Mouse (Mus musculus) heart, postnatal 0 days (tissue): ENCODE results near the gene Zdhhc12. TPM values are rescaled to one million over a fixed set of nuclear protein-coding genes. Genes with fewer than 3 reads are reported as not detected.
A peak's percentile ranks its signal among the peaks of the same experiment; 100 is the strongest.

ENCODE experiments used
- ATAC-seq: fragments of 200-750 bp; cut with Nextera tagmentation; 2 replicates; pipeline ENCODE4 v1.8.0; 2017; ENCODE audit warnings: low read depth, moderate number of reproducible peaks, moderate library complexity; ENCODE audit not compliant: insufficient read depth
- DNase-seq: peaks from one replicate; pipeline ENCODE4 v3.0.0-alpha.2; 2016; ENCODE audit warnings: low spot score
- H3K27ac ChIP-seq: fragments of 300-500 bp; sonication (generic); 2 replicates; pipeline ENCODE4 v1.5.1; 2014; ENCODE audit warnings: low read depth, mild to moderate bottlenecking
- H3K27me3 ChIP-seq: fragments of 300-500 bp; sonication (generic); 2 replicates; pipeline ENCODE4 v1.6.1; 2014; ENCODE audit warnings: low read length, mixed read lengths; ENCODE audit not compliant: control insufficient read depth, insufficient read depth
- H3K36me3 ChIP-seq: fragments of 300-500 bp; sonication (generic); replicated peaks from 2 replicates; pipeline ENCODE4 v1.6.1; 2014; ENCODE audit warnings: low read length, mixed read lengths; ENCODE audit not compliant: control insufficient read depth, insufficient read depth
- H3K4me1 ChIP-seq: fragments of 300-500 bp; sonication (generic); 2 replicates; pipeline ENCODE4 v1.6.1; 2014; ENCODE audit warnings: antibody characterized with exemption; ENCODE audit not compliant: control insufficient read depth, insufficient read depth
- H3K4me2 ChIP-seq: fragments of 300-500 bp; sonication (generic); 2 replicates; pipeline ENCODE4 v1.6.1; 2014; ENCODE audit warnings: low read depth, mild to moderate bottlenecking, low read length, moderate library complexity
- H3K4me3 ChIP-seq: fragments of 300-500 bp; sonication (generic); 2 replicates; pipeline ENCODE4 v1.5.1; 2014; ENCODE audit warnings: low read depth, low read length
- H3K9ac ChIP-seq: fragments of 300-500 bp; sonication (generic); replicated peaks from 2 replicates; pipeline ENCODE4 v1.6.1; 2014; ENCODE audit warnings: low read depth, low read length, mixed read lengths
- H3K9me3 ChIP-seq: fragments of 300-500 bp; sonication (generic); replicated peaks from 2 replicates; pipeline ENCODE4 v1.6.1; 2016; ENCODE audit warnings: low read length; ENCODE audit not compliant: control insufficient read depth
- CTCF ChIP-seq: IDR thresholded peaks from 2 replicates; pipeline ENCODE4 v1.5.1; 2016; ENCODE audit warnings: antibody characterized with exemption, control low read depth, low read depth
- EP300 ChIP-seq: IDR thresholded peaks from 2 replicates; pipeline ENCODE4 v1.6.1; 2016; ENCODE audit warnings: antibody characterized with exemption, low read depth
- WGBS: fragments of 180-500 bp; shearing (Covaris S2); extraction: QIAGEN DNeasy Blood & Tissue Kit; methylation state at CpG from one replicate; pipeline ENCODE4 v1.1.7; 2014; 5-methylcytosine and 5-hydroxymethylcytosine counted together
- polyA plus RNA-seq: library from polyadenylated mRNA; unstranded; fragments of >200 nt; fragmentation: Nextera tagmentation; extraction: Ambion mirVana; gene quantifications from 2 replicates; pipeline ENCODE4 v1.2.1, GENCODE M21; 2015
- total RNA-seq: library from RNA; depleted of rRNA; stranded (reverse); fragments of >200 nt; gene quantifications from 2 replicates; pipeline ENCODE4 v1.2.3, GENCODE M21; 2014; ENCODE audit warnings: low replicate concordance; rRNA removed

The Zdhhc12 gene
- total and polyA plus RNA-seq, 2 experiments from 2014 or later = 15.5 to 19.9 TPM

- 0 out of 2 replicates have a peak, but pooled peaks cover 5% of the 10 kb centered on the region for H3K4me1 ChIP-seq
- DNase-seq = peak; percentile 94
- peak within 1 kb of the TSS; percentile 93 for H3K27ac ChIP-seq
- no peaks in the 10 kb centered on the region for H3K27me3 ChIP-seq
- WGBS = under 1% methylated on average over 54 of the region's 54 CpGs
- peak within 1 kb of the TSS; percentile 52 for H3K4me3 ChIP-seq
- peak within 1 kb of the TSS; percentile 68 for H3K4me2 ChIP-seq
- H3K36me3 ChIP-seq = no peaks in the 10 kb centered on the region
- H3K9me3 ChIP-seq = no peaks in the 10 kb centered on the region
- peak; percentile 98 for ATAC-seq
- H3K9ac ChIP-seq = peak within 1 kb of the TSS; percentile 69
- TF ChIP-seq EP300 = no peak
- TF ChIP-seq CTCF = no peak
Observed at GRCm38 (mm10) chr2:30048699-30049388, 44.6 kb downstream of the Zdhhc12 start, which contains the start of gene Wdr34. Gene Wdr34 (minus strand): TSS chr2:30048881.

GRCm38 (mm10) chr2:30048101-30048501 lies 45.3 kb downstream of the Zdhhc12 start:
- TF ChIP-seq CTCF (no peak), EP300 (no peak)
- H3K36me3 ChIP-seq = no peaks in the 10 kb centered on the region
- no peaks in the 10 kb centered on the region for H3K27me3 ChIP-seq
- no peaks in the 10 kb centered on the region for H3K9me3 ChIP-seq
- ATAC-seq (no peak), DNase-seq (no peak)
- peak overlapping the region; percentile 69; the same call in 1 of the 2 replicates for H3K9ac ChIP-seq
- H3K4me2 ChIP-seq = peak overlapping the region; percentile 68
- 62% methylated on average over 11 of the region's 11 CpGs for WGBS
- no peak overlapping the region for H3K27ac ChIP-seq
- peak overlapping the region; percentile 52 for H3K4me3 ChIP-seq
- 0 out of 2 replicates have a peak, but pooled peaks cover 5% of the 10 kb centered on the region for H3K4me1 ChIP-seq

GRCm38 (mm10) chr2:30047127-30047526 lies 46.3 kb downstream of the Zdhhc12 start:
- Histone ChIP-seq H3K4me1 (0 out of 2 replicates have a peak, but pooled peaks cover 5% of the 10 kb centered on the region), H3K4me2 (no peak overlapping the region), H3K9ac (no peak overlapping the region), H3K27ac (no peak overlapping the region), H3K27me3 (no peaks in the 10 kb centered on the region), H3K9me3 (no peaks in the 10 kb centered on the region), H3K4me3 (no peak overlapping the region), H3K36me3 (no peaks in the 10 kb centered on the region)
- TF ChIP-seq EP300 (no peak), CTCF (no peak)
- ATAC-seq = no peak
- no peak for DNase-seq
- 93% methylated on average over 6 of the region's 6 CpGs for WGBS

GRCm38 (mm10) chr2:30044550-30044949 lies 48.9 kb downstream of the Zdhhc12 start:
- ATAC-seq (no peak), DNase-seq (no peak)
- WGBS = 84% methylated on average over 5 of the region's 5 CpGs
- H3K4me2 ChIP-seq = no peak overlapping the region
- H3K27ac ChIP-seq = no peak overlapping the region
- no peaks in the 10 kb centered on the region for H3K27me3 ChIP-seq
- H3K9ac ChIP-seq = no peak overlapping the region
- H3K36me3 ChIP-seq = no peaks in the 10 kb centered on the region
- TF ChIP-seq CTCF (no peak), EP300 (no peak)
- H3K9me3 ChIP-seq = no peaks in the 10 kb centered on the region
- 0 out of 2 replicates have a peak, but pooled peaks cover 5% of the 10 kb centered on the region for H3K4me1 ChIP-seq
- no peak overlapping the region for H3K4me3 ChIP-seq

- no peak overlapping the region for H3K27ac ChIP-seq
- DNase-seq (peak; percentile 70), ATAC-seq (peak; percentile 71)
- 5% methylated on average over 4 of the region's 4 CpGs for WGBS
- H3K4me1 ChIP-seq = no peaks in the 10 kb centered on the region
- no peak overlapping the region for H3K4me2 ChIP-seq
- no peaks in the 10 kb centered on the region for H3K36me3 ChIP-seq
- H3K9me3 ChIP-seq = no peaks in the 10 kb centered on the region
- H3K4me3 ChIP-seq = no peak overlapping the region
- H3K27me3 ChIP-seq = no peaks in the 10 kb centered on the region
- no peak overlapping the region for H3K9ac ChIP-seq
- TF ChIP-seq CTCF = peak; percentile 88
- TF ChIP-seq EP300 = no peak
Observed at GRCm38 (mm10) chr2:30042445-30042844, 51.0 kb downstream of the Zdhhc12 start.

Other genes starting within 250 kb of the Zdhhc12 start
- 11.7 and 24.0 TPM in 2 replicates for gene Cercam, start 224.5 kb downstream of the Zdhhc12 start, total RNA-seq
- 7.9 and 8.8 TPM in 2 replicates for gene Cercam, start 224.5 kb downstream of the Zdhhc12 start, polyA plus RNA-seq
- 32.3 and 35.1 TPM in 2 replicates for gene Odf2, start 204.4 kb downstream of the Zdhhc12 start, total RNA-seq
- 22.5 and 28.6 TPM in 2 replicates for gene Odf2, start 204.4 kb downstream of the Zdhhc12 start, polyA plus RNA-seq
- 14.7 and 21.4 TPM in 2 replicates for gene Gle1, start 158.2 kb downstream of the Zdhhc12 start, total RNA-seq
- gene Gle1, start 158.2 kb downstream of the Zdhhc12 start, polyA plus RNA-seq = 22.8 and 23.0 TPM in 2 replicates
- 245 and 266 TPM in 2 replicates for gene Sptan1, start 128.1 kb downstream of the Zdhhc12 start, total RNA-seq
- 66.4 and 79.3 TPM in 2 replicates for gene Sptan1, start 128.1 kb downstream of the Zdhhc12 start, polyA plus RNA-seq
- 26.2 and 30.1 TPM in 2 replicates for gene Wdr34, start 44.8 kb downstream of the Zdhhc12 start, total RNA-seq
- 17.3 and 17.6 TPM in 2 replicates for gene Wdr34, start 44.8 kb downstream of the Zdhhc12 start, polyA plus RNA-seq
- gene Set, start 36.3 kb downstream of the Zdhhc12 start, total RNA-seq = 103 and 123 TPM in 2 replicates
- 131 and 139 TPM in 2 replicates for gene Set, start 36.3 kb downstream of the Zdhhc12 start, polyA plus RNA-seq
- gene Pkn3, start 16.0 kb downstream of the Zdhhc12 start, total RNA-seq = 13.9 and 18.9 TPM in 2 replicates
- gene Pkn3, start 16.0 kb downstream of the Zdhhc12 start, polyA plus RNA-seq = 5.7 and 6.0 TPM in 2 replicates
- 31.2 and 32.4 TPM in 2 replicates for gene Zer1, start 30.9 kb upstream of the Zdhhc12 start, total RNA-seq
- 3.7 and 4.1 TPM in 2 replicates for gene Zer1, start 30.9 kb upstream of the Zdhhc12 start, polyA plus RNA-seq
- gene Tbc1d13, start 40.1 kb upstream of the Zdhhc12 start, total RNA-seq = 21.4 and 29.5 TPM in 2 replicates
- 2.9 and 3.0 TPM in 2 replicates for gene Tbc1d13, start 40.1 kb upstream of the Zdhhc12 start, polyA plus RNA-seq
- 124 and 127 TPM in 2 replicates for gene Endog, start 77.8 kb upstream of the Zdhhc12 start, total RNA-seq
- 72.9 and 73.0 TPM in 2 replicates for gene Endog, start 77.8 kb upstream of the Zdhhc12 start, polyA plus RNA-seq
- gene Spout1, start 84.8 kb upstream of the Zdhhc12 start, total RNA-seq = 16.3 and 20.5 TPM in 2 replicates
- 13.6 and 15.2 TPM in 2 replicates for gene Spout1, start 84.8 kb upstream of the Zdhhc12 start, polyA plus RNA-seq
- gene Kyat1, start 112.2 kb upstream of the Zdhhc12 start, total RNA-seq = 76.8 and 81.2 TPM in 2 replicates
- 50.7 and 51.7 TPM in 2 replicates for gene Kyat1, start 112.2 kb upstream of the Zdhhc12 start, polyA plus RNA-seq
- 50.8 and 66.2 TPM in 2 replicates for gene Lrrc8a, start 144.1 kb upstream of the Zdhhc12 start, total RNA-seq
- gene Lrrc8a, start 144.1 kb upstream of the Zdhhc12 start, polyA plus RNA-seq = 43.5 and 46.4 TPM in 2 replicates
- gene Gm28035, start 146.9 kb upstream of the Zdhhc12 start, total RNA-seq = 13.9 TPM in 1 of 2 replicates, not detected in the other
- 0.10 and 0.12 TPM in 2 replicates for gene Gm28035, start 146.9 kb upstream of the Zdhhc12 start, polyA plus RNA-seq
- 12.9 and 47.1 TPM in 2 replicates for gene Phyhd1, start 172.6 kb upstream of the Zdhhc12 start, total RNA-seq
- 14.7 and 15.9 TPM in 2 replicates for gene Phyhd1, start 172.6 kb upstream of the Zdhhc12 start, polyA plus RNA-seq
- not detected in 2 replicates for gene Gm28038, start 187.4 kb upstream of the Zdhhc12 start, total RNA-seq
- gene Gm28038, start 187.4 kb upstream of the Zdhhc12 start, polyA plus RNA-seq = not detected in 2 replicates
- gene Dolk, start 192.7 kb upstream of the Zdhhc12 start, total RNA-seq = 45.4 and 53.8 TPM in 2 replicates
- gene Dolk, start 192.7 kb upstream of the Zdhhc12 start, polyA plus RNA-seq = 27.2 and 32.8 TPM in 2 replicates
- 24.6 and 32.3 TPM in 2 replicates for gene Nup188, start 192.7 kb upstream of the Zdhhc12 start, total RNA-seq
- 10.5 and 11.0 TPM in 2 replicates for gene Nup188, start 192.7 kb upstream of the Zdhhc12 start, polyA plus RNA-seq